Mouse (Mus musculus) T-cell, adult 66 days (primary cell): ENCODE measurements around the gene Rgl1. TPM values are rescaled to one million over a fixed set of nuclear protein-coding genes. Genes with fewer than 3 reads are reported as not detected.

Experiments
- total RNA-seq, 2 experiments: library from RNA; stranded (reverse); gene quantifications; 3 replicates in 1 of 2; 4 replicates in 1 of 2; pipeline ENCODE4 v1.2.4; 2023

Gene Rgl1
- 1 to 10 TPM; 1.8 to 3.6 TPM for total RNA-seq

GRCm38 (mm10) chr1:152766032-152766772 is at the start of gene Rgl1, which contains the start of gene Arpc5:
Gene Rgl1 (minus strand): TSS chr1:152766351.
Gene Arpc5 (plus strand): TSS chr1:152766542.

GRCm38 (mm10) chr1:152799897-152800296 is 33.7 kb upstream of the Rgl1 start, which contains the start of gene Ncf2:
Gene Ncf2 (plus strand): TSS chr1:152800194.

GRCm38 (mm10) chr1:152750312-152750965 is 15.7 kb downstream of the Rgl1 start, which contains the start of gene Apobec4:
Gene Apobec4 (plus strand): TSS chr1:152750551.

Other genes with a start within 250 kb of the Rgl1 start
- gene Apobec4, start 15.8 kb downstream of the Rgl1 start, total RNA-seq = not detected
- 100 to 1,000 TPM; 235 to 257 TPM for gene Arpc5, start 191 bp upstream of the Rgl1 start, total RNA-seq
- 10 to 100 TPM in 1 of 2 experiments, 1 to 10 TPM in 1; 2.5 to 10.0 TPM for gene Ncf2, start 33.8 kb upstream of the Rgl1 start, total RNA-seq
- 100 to 1,000 TPM; 119 to 135 TPM for gene Smg7, start 136.3 kb upstream of the Rgl1 start, total RNA-seq
- gene Nmnat2, start 188.6 kb upstream of the Rgl1 start, total RNA-seq = 1 to 10 TPM; 3.0 to 4.1 TPM